Mouse (Mus musculus): Measurements from ENCODE around the gene Fbxw5.
A peak's percentile ranks its signal among the peaks of the same experiment; 100 is the strongest.

- TF ChIP-seq CTCF (IDR thresholded peaks at IDR 0.05; ENCODE audit: borderline replicate concordance, insufficient read depth, low read depth, low read length) = peak; percentile 48; the same call in 1 of the 2 replicates
- no peak for TF ChIP-seq POLR2A (IDR thresholded peaks at IDR 0.05; ENCODE audit: borderline replicate concordance, insufficient read depth, low read length)
These were observed 9.4 kb downstream of the Fbxw5 start for GRCm38 (mm10) chr2:25509912-25510311.

Data from cerebellum, adult 2 months (tissue).